Mouse (Mus musculus): ENCODE measurements around the gene Tcf7l2. TPM values are rescaled to one million over a fixed set of nuclear protein-coding genes. Genes with fewer than 3 reads are reported as not detected.
A peak's percentile ranks its signal among the peaks of the same experiment; 100 is the strongest.

The Tcf7l2 gene
- total RNA-seq, 2 experiments from 2014 or later = 42.6 to 42.7 TPM

GRCm38 (mm10) chr19:55722376-55722775, 19.2 kb upstream of the Tcf7l2 start:
- DNase-seq (ENCODE audit: low spot score in 2 of 2) = no peak

GRCm38 (mm10) chr19:55729376-55729775, 12.2 kb upstream of the Tcf7l2 start:
- no peak for DNase-seq (ENCODE audit: low spot score in 2 of 2)

- DNase-seq (ENCODE audit: low spot score in 2 of 2) = no peak
Measured at GRCm38 (mm10) chr19:55732499-55732898, 9.1 kb upstream of the Tcf7l2 start.

- no peak for DNase-seq (ENCODE audit: low spot score in 2 of 2)
Measured at GRCm38 (mm10) chr19:55732994-55733393, 8.6 kb upstream of the Tcf7l2 start.

GRCm38 (mm10) chr19:55736016-55736415, 5.6 kb upstream of the Tcf7l2 start:
- DNase-seq (ENCODE audit: low spot score in 2 of 2) = no peak

- no peak for DNase-seq (ENCODE audit: low spot score in 2 of 2)
Measured at GRCm38 (mm10) chr19:55739713-55740112, 1.9 kb upstream of the Tcf7l2 start.

- DNase-seq (ENCODE audit: low spot score in 2 of 2) = no peak
Measured at GRCm38 (mm10) chr19:55740753-55741438, 724 bp upstream of the Tcf7l2 start.

- peak; percentile 22 to 32 for DNase-seq (ENCODE audit: low spot score in 2 of 2)
Measured at GRCm38 (mm10) chr19:55742386-55743000, 873 bp downstream of the Tcf7l2 start.

- peak; percentile 26 to 32 for DNase-seq (ENCODE audit: low spot score in 2 of 2)
Measured at GRCm38 (mm10) chr19:55743001-55743556, 1.5 kb downstream of the Tcf7l2 start.

GRCm38 (mm10) chr19:55743557-55744441, 2.2 kb downstream of the Tcf7l2 start:
- peak; percentile 36 to 51 for DNase-seq (ENCODE audit: low spot score in 2 of 2)

- DNase-seq (ENCODE audit: low spot score in 2 of 2) = no peak
Measured at GRCm38 (mm10) chr19:55744576-55745191, 3.1 kb downstream of the Tcf7l2 start.

GRCm38 (mm10) chr19:55745192-55745578, 3.6 kb downstream of the Tcf7l2 start:
- DNase-seq (ENCODE audit: low spot score in 2 of 2) = no peak

GRCm38 (mm10) chr19:55746241-55746640, 4.6 kb downstream of the Tcf7l2 start:
- no peak for DNase-seq (ENCODE audit: low spot score in 2 of 2)

- no peak for DNase-seq (ENCODE audit: low spot score in 2 of 2)
Measured at GRCm38 (mm10) chr19:55747237-55747925, 5.8 kb downstream of the Tcf7l2 start.

- DNase-seq (ENCODE audit: low spot score in 2 of 2) = no peak
Measured at GRCm38 (mm10) chr19:55747926-55748291, 6.3 kb downstream of the Tcf7l2 start.

GRCm38 (mm10) chr19:55748801-55749200, 7.2 kb downstream of the Tcf7l2 start:
- DNase-seq (ENCODE audit: low spot score in 2 of 2) = no peak

- DNase-seq (ENCODE audit: low spot score in 2 of 2) = no peak
Measured at GRCm38 (mm10) chr19:55749532-55749931, 7.9 kb downstream of the Tcf7l2 start.

GRCm38 (mm10) chr19:55750048-55750447, 8.4 kb downstream of the Tcf7l2 start:
- DNase-seq (ENCODE audit: low spot score in 2 of 2) = no peak

- no peak for DNase-seq (ENCODE audit: low spot score in 2 of 2)
Measured at GRCm38 (mm10) chr19:55750465-55750864, 8.8 kb downstream of the Tcf7l2 start.

- no peak for DNase-seq (ENCODE audit: low spot score in 2 of 2)
Measured at GRCm38 (mm10) chr19:55752861-55753260, 11.2 kb downstream of the Tcf7l2 start.

GRCm38 (mm10) chr19:55754303-55754702, 12.7 kb downstream of the Tcf7l2 start:
- no peak for DNase-seq (ENCODE audit: low spot score in 2 of 2)
